Mouse (Mus musculus): ENCODE data around the gene Bcl6b.

The Bcl6b gene

GRCm38 (mm10) chr11:70229260-70230010 lies at the start of gene Bcl6b:
Gene Bcl6b (minus strand): TSS chr11:70229798.
- no peak for DNase-seq (ENCODE audit: low read depth, low spot score)

- no peak for DNase-seq (ENCODE audit: low read depth, low spot score)
Observed at GRCm38 (mm10) chr11:70278961-70279360, 49.4 kb upstream of the Bcl6b start.

- DNase-seq (ENCODE audit: low read depth, low spot score), result no peak
Observed at GRCm38 (mm10) chr11:70271641-70272040, 42.0 kb upstream of the Bcl6b start.

DNA sequence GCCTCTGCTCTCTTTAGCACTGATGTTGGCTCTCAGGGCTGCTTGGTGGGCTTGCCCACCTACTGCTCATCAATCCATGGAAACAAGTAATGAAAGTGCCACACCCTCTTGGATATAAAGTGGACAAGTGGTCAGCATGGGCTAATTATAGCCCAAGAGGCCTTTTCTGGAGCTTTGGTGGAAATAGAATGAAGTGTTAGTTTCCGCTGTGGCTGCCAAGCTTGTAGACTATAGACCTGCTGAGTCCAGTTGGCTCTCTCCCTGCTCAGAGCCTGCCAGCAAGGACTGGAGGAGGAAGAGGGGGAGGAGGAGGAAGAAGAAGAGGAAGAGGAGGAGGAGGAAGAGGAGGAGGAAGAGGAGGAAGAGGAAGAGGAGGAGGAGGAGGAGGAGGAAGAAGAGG lies 36.8 kb upstream of the Bcl6b start:
- DNase-seq (ENCODE audit: low read depth, low spot score), result no peak

- no peak for DNase-seq (ENCODE audit: low read depth, low spot score)
Observed at GRCm38 (mm10) chr11:70265819-70266218, 36.2 kb upstream of the Bcl6b start.

DNA sequence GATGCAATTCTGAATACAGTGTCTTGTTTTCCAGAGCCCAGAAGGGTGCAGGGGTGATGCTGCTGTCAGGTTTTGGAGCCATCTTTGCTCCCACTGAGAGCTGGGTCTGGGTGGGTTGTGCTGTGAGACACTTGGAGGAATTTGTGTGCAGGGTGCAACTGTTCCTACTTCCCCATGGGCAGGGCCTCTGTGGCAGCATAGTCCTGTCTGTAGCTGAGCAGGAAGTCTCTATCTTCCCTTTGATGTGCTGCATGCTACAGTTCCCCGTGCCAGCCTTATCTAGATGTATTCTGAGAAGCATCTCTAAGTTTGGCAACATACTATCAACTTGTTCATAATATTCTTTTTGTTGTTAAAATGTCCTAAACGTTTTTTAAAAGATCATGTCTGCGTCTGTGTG lies 35.7 kb upstream of the Bcl6b start:
- DNase-seq (ENCODE audit: low read depth, low spot score), result no peak

DNA sequence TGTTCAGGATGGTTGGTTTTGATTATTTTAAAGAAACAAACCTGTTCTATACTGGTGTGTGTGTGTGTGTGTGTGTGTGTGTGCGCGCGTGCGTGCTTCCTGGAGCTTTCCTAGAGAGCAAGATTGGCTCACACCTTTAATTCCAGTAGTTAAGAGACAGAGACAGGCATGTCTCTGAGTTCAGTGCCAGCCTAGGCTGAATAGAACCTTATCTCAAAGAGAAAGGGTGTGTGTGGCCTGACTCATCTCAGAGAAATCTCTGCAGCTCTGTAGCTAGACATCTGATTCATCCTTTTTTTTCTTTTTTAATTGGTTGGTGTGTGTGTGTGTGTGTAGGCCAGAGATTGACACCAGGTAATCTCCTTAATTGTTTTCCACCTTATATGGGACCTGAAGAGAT lies 29.4 kb upstream of the Bcl6b start:
- DNase-seq (ENCODE audit: low read depth, low spot score), result no peak

DNA sequence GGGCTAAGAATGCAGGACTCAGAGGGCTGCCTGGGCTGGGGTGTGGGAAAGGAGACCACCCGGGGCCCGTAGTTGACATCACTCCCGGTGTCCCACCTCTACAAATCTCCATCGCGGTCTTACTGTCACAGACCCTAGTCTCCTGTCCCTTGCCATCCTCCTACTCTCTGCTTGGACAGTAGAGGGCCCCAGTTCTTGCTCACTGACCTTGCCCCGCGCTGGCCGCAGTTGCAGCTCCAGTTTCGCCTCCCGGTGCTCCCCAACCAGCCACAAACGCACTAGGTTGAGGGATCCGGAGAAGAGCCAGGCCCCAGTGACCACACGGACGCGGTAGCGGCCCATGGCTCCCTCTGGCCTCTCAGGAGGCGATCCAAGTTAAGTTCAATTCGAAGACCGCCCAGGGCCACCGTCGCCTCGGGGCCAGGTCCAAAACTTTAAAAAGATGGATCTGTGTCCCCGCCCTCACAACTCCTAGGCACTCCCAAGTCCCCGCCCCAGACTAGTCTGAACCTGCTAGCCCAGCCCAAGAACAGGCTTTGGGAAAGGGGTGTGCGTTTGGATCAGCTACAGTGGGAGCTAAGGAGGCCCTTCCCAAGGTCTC lies 25.4 kb upstream of the Bcl6b start, which contains the start of gene Alox12:
Gene Alox12, minus strand, starts transcription at position 423 of the 601 bp plus-strand sequence.
- peak; percentile 19 for DNase-seq (ENCODE audit: low read depth, low spot score)

DNA sequence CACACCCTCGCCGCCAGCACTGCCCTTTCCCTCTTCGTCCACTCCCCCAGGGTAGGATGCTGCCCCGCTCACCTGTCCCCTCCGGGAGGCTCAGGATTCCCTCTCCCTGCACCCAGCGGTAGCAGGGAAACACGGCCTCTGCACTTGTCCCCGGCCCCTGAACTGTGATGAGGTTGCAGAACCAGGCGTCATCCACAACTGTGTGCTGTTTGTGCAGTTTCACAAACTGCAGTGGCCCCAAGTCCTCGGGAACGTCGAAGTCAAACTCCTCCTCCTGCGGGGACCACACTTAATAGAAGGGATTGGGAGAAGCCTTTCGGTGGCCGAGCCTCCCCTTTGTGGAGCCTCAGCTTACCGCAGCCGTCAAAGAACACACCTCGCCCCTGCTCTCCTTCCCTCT lies 24.7 kb upstream of the Bcl6b start:
- no peak for DNase-seq (ENCODE audit: low read depth, low spot score)

GRCm38 (mm10) chr11:70251853-70252252 lies 22.3 kb upstream of the Bcl6b start:
- DNase-seq (ENCODE audit: low read depth, low spot score), result no peak

GRCm38 (mm10) chr11:70250150-70250549 lies 20.6 kb upstream of the Bcl6b start:
- DNase-seq (ENCODE audit: low read depth, low spot score), result no peak

GRCm38 (mm10) chr11:70247136-70247845 lies 17.7 kb upstream of the Bcl6b start:
- DNase-seq (ENCODE audit: low read depth, low spot score), result peak; percentile 72

- no peak for DNase-seq (ENCODE audit: low read depth, low spot score)
Observed at GRCm38 (mm10) chr11:70242591-70242990, 13.0 kb upstream of the Bcl6b start.

GRCm38 (mm10) chr11:70239541-70240279 lies 10.1 kb upstream of the Bcl6b start, which contains the start of the genes Gm21988 and Rnasek:
Gene Gm21988 (minus strand): TSS chr11:70239830.
Gene Rnasek (minus strand): TSS chr11:70239842.
- peak; percentile 87 for DNase-seq (ENCODE audit: low read depth, low spot score)

- no peak for DNase-seq (ENCODE audit: low read depth, low spot score)
Observed at GRCm38 (mm10) chr11:70238591-70239440, 9.2 kb upstream of the Bcl6b start.

DNA sequence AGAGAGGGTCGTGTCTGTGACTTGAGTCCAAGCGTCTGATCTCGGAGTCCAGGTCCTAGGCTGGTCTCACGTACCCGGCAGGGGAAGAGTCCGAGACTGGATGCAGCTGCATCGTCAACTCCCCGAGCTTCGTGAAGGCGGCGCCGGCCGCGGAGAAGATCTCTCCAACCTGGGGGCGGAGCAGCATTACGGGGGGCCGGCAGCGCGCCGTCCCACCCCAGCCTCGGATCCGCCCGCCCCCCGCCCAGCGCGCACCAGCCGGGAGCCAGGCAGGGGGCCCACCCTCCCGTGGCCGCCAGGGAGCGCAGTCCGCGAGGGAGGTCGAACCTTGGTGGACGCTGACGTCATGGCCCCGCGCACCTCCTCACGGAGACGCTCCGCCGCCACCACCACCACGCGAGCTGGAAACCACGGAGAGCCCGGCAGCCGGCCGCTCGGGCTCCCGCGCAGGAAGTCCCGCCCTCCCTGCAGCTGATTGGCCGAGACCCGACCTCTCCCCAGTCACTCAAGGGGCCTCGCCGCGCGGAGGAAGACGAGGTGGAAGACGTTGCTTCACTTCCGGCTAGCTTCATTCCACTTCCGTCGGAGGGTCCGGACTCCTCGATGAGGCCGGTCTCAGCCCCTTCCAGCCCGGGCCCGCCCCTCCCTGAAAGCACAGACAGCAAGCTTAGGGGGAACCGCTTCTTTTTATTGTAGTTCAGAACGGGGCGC lies 8.0 kb upstream of the Bcl6b start, which contains the start of gene 0610010K14Rik:
Gene 0610010K14Rik, minus strand, starts transcription at position 458 of the 711 bp plus-strand sequence.
- peak; percentile 95 for DNase-seq (ENCODE audit: low read depth, low spot score)

GRCm38 (mm10) chr11:70236717-70237116 lies 7.1 kb upstream of the Bcl6b start:
- no peak for DNase-seq (ENCODE audit: low read depth, low spot score)

DNA sequence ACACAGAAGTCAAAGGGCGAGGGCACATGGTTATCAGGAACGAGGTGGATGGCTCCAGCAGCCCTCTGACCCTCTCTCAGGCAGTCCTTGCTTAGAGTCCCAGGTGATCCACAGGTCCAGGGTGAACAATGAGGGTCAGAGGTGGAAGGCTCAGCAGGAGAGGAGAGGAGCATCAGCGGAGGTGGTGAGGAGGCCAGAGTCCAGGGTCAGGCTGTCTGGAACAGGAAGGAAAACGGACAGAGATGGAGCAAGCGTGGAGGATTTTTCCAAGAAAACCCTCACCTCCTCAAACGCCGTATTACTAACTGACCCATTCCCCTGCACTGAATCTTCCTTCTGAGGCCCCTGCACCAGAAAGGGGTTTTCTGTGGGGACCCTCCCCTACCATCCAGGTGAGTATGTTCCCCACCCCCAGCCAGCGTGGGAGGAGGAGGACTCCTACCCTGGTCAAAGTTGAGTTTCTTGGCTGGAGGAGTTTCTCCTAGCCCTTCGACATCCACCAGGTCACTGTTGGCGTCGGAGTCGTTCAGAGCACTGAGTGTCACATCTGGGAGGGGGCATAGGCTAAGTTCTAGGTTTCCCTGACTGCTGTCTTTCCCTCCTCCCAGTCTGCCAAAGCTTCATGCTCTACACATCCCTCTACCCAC lies 5.8 kb upstream of the Bcl6b start:
- DNase-seq (ENCODE audit: low read depth, low spot score), result no peak

- DNase-seq (ENCODE audit: low read depth, low spot score), result no peak
Observed at GRCm38 (mm10) chr11:70234497-70234896, 4.9 kb upstream of the Bcl6b start.

DNA sequence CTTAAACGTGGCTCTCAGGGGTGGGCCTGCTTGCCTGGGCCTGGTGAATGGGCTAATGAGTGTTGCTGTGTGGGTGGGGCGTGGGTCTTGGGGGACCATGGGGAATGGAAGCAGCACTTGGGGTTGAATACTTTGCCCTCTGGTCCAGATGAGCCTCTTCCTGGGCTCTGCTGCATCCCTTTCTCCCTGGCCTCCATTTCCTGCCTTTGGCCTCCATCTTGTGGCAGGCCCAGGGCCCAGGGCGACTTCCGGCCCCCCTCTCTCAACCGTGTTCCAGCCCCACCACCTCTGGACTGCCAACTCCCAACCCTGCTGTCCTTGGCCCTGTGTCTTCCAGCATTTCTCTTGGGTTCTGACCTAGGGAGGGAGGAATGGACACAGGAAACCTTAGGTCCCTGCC lies 4.4 kb upstream of the Bcl6b start:
- DNase-seq (ENCODE audit: low read depth, low spot score), result no peak

Measured in forelimb bud, embryonic 11.5 days (tissue).